Comparison of ENCODE assay signal across 20 mouse cellular contexts in the genomic region with DNA sequence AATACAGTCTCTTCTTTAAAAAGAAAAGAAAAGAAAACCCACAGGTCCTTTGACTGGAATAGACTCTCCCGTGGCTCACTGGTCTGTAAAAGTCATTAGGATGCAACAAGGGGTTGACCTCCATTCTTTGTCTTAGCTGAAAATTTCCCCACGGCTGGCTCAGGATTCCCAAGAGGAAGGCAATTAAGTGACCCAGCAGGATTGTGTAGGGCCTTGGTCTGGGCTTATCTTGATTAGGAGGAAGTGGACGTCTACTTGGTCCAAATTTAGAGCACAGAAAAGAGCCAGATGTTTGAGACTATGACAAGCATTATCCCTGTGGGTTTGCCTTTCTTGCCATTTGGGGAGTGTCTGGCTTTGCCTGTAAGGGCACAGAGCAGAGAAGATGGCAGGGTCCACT. TPM values are rescaled to one million over a fixed set of nuclear protein-coding genes. Genes with fewer than 3 reads are reported as not detected.
DNase-seq lines count a peak whose midpoint lies in the region; ATAC-seq and TF ChIP-seq lines count a peak whose summit lies in the region.
"Had no signal": no experiment of that assay in that cellular context is flagged by ENCODE, and none has a peak within 500 bp of the region (broad histone marks: within the 10 kb centered on the region; RNA-seq: fewer than 3 reads in every experiment).

No protein-coding gene starts in this region.

- peak; percentile 32 for DNase-seq in gastrocnemius, adult 2 months
- no peak for DNase-seq in gastrocnemius, adult 18-20 months (ENCODE audit: low spot score)
- DNase-seq in lung, embryonic 14.5 days = peak; percentile 20
- no peak for DNase-seq in lung, postnatal 14 days
- no peak for DNase-seq in thymus, postnatal 36 days
- no peak for DNase-seq in right cerebral cortex, postnatal 25 days
- DNase-seq: adrenal gland, adult 2 months; cerebellum, postnatal 14 days; embryo, embryonic 11 days; lung, adult 2 months had no signal

- WGBS in lung, embryonic 14.5 days = 28% methylated on average over 3 of the region's 3 CpGs
- 15% methylated on average over 3 of the region's 3 CpGs for WGBS in heart, embryonic 14.5 days
- whole genome bisulfite sequencing in kidney, embryonic 15.5 days = 18% methylated on average over 3 of the region's 3 CpGs

- H3K4me1 ChIP-seq in lung, embryonic 14.5 days (ENCODE audit: insufficient read depth) = peaks cover 6% of the 10 kb centered on the region; the same call in 1 of the 2 replicates
- peaks cover 6 to 8% of the 10 kb centered on the region in 2 experiments; a peak in 3 of 4 replicates for H3K4me1 ChIP-seq in heart, embryonic 14.5 days (ENCODE audit: control insufficient read depth in 2 of 2, insufficient read depth in 2 of 2, low read length in 2 of 2)
- H3K4me1 ChIP-seq in kidney, embryonic 15.5 days = peaks cover 21% of the 10 kb centered on the region
- H3K4me1 ChIP-seq: forebrain, embryonic 13.5 days; midbrain, embryonic 10.5 days; neural tube, embryonic 12.5 days had no signal

- intact Hi-C loops in gastrocnemius, adult 2 months (cut with DNase I) = no loop called here

- no peaks in the 10 kb centered on the region for H3K9me3 ChIP-seq in lung, embryonic 14.5 days (ENCODE audit: low read depth, low read length)
- no peaks in the 10 kb centered on the region for H3K9me3 ChIP-seq in heart, embryonic 14.5 days (ENCODE audit: control insufficient read depth, low read length)
- H3K9me3 ChIP-seq in kidney, embryonic 15.5 days (replicated peaks) = no peaks in the 10 kb centered on the region
- H3K9me3 ChIP-seq: forebrain, embryonic 13.5 days; intestine, embryonic 15.5 days; limb, embryonic 10.5 days; midbrain, embryonic 10.5 days; neural tube, embryonic 12.5 days had no signal

- no peak overlapping the region for H3K4me3 ChIP-seq in gastrocnemius, adult 2 months
- H3K4me3 ChIP-seq in lung, embryonic 14.5 days (ENCODE audit: low read depth, low read length) = no peak overlapping the region
- no peak overlapping the region for H3K4me3 ChIP-seq in heart, embryonic 14.5 days (ENCODE audit: control insufficient read depth in 1 of 2, insufficient read depth in 1 of 2, low read depth in 1 of 2, low read length in 2 of 2)
- H3K4me3 ChIP-seq in kidney, embryonic 15.5 days (replicated peaks) = no peak overlapping the region
- H3K4me3 ChIP-seq: forebrain, embryonic 13.5 days; intestine, embryonic 15.5 days; limb, embryonic 10.5 days; midbrain, embryonic 10.5 days; neural tube, embryonic 12.5 days had no signal

- peak overlapping the region; percentile 62 for H3K27ac ChIP-seq in gastrocnemius, adult 2 months
- no peak overlapping the region for H3K27ac ChIP-seq in lung, embryonic 14.5 days (ENCODE audit: low read depth)
- H3K27ac ChIP-seq in heart, embryonic 14.5 days (replicated peaks in 1 of 2; ENCODE audit: control insufficient read depth in 1 of 2, insufficient read depth in 1 of 2, low read depth in 2 of 2, low read length in 2 of 2) = no peak overlapping the region
- H3K27ac ChIP-seq in kidney, embryonic 15.5 days = peak overlapping the region; percentile 24
- H3K27ac ChIP-seq: forebrain, embryonic 13.5 days; hindbrain, embryonic 14.5 days; intestine, embryonic 15.5 days; limb, embryonic 10.5 days; midbrain, embryonic 10.5 days; neural tube, embryonic 12.5 days had no signal

- H3K9ac ChIP-seq in lung, embryonic 14.5 days = no peak overlapping the region
- H3K9ac ChIP-seq in heart, embryonic 14.5 days (ENCODE audit: low read length) = no peak overlapping the region
- H3K9ac ChIP-seq in kidney, embryonic 15.5 days = no peak overlapping the region
- H3K9ac ChIP-seq: forebrain, embryonic 13.5 days; hindbrain, embryonic 14.5 days; intestine, embryonic 15.5 days; neural tube, embryonic 12.5 days had no signal

- H3K27me3 ChIP-seq in lung, embryonic 14.5 days (ENCODE audit: insufficient read depth, low read length) = no peaks in the 10 kb centered on the region
- no peaks in the 10 kb centered on the region for H3K27me3 ChIP-seq in heart, embryonic 14.5 days (ENCODE audit: control insufficient read depth, insufficient read depth, low read length)
- no peaks in the 10 kb centered on the region for H3K27me3 ChIP-seq in kidney, embryonic 15.5 days
- H3K27me3 ChIP-seq: forebrain, embryonic 13.5 days; intestine, embryonic 15.5 days; neural tube, embryonic 12.5 days had no signal

- no peak for TF ChIP-seq CTCF in gastrocnemius, adult 2 months (IDR thresholded peaks at IDR 0.05)
- TF ChIP-seq CTCF in lung, embryonic 14.5 days (IDR thresholded peaks at IDR 0.05; ENCODE audit: low read depth) = no peak

- H3K4me2 ChIP-seq in lung, embryonic 14.5 days = no peak overlapping the region
- no peak overlapping the region for H3K4me2 ChIP-seq in heart, embryonic 14.5 days (ENCODE audit: low read length)
- H3K4me2 ChIP-seq in kidney, embryonic 15.5 days = no peak overlapping the region
- H3K4me2 ChIP-seq: forebrain, embryonic 13.5 days; hindbrain, embryonic 14.5 days; intestine, embryonic 15.5 days; liver, embryonic 11.5 days; neural tube, embryonic 12.5 days had no signal

- no peaks in the 10 kb centered on the region for H3K36me3 ChIP-seq in lung, embryonic 14.5 days (ENCODE audit: insufficient read depth)
- H3K36me3 ChIP-seq in heart, embryonic 14.5 days (ENCODE audit: control insufficient read depth, insufficient read depth, low read length) = no peaks in the 10 kb centered on the region
- H3K36me3 ChIP-seq in kidney, embryonic 15.5 days = no peaks in the 10 kb centered on the region
- H3K36me3 ChIP-seq: intestine, embryonic 15.5 days; limb, embryonic 10.5 days; midbrain, embryonic 10.5 days; neural tube, embryonic 12.5 days had no signal

- ATAC-seq in lung, embryonic 14.5 days (ENCODE audit: insufficient read depth) = no peak
- 0 out of 2 replicates have a peak, but pooled peaks have one; percentile 31 for ATAC-seq in heart, embryonic 14.5 days (ENCODE audit: insufficient number of reproducible peaks, insufficient read depth, low FRiP score, low read depth)
- ATAC-seq in kidney, embryonic 15.5 days (replicated peaks; ENCODE audit: low FRiP score) = 0 out of 2 replicates have a peak, but pooled peaks have one; percentile 22
- ATAC-seq: forebrain, embryonic 13.5 days; intestine, embryonic 15.5 days had no signal

RNA-seq across cellular contexts. Expression of a gene that starts 58.0 kb away (rescaled TPM):
- total RNA-seq in gastrocnemius, adult 2 months (2021) = 10 to 100 TPM; 19.5 to 37.8 TPM
- total RNA-seq in gastrocnemius, adult 18-20 months (2021) = 10 to 100 TPM; 21.8 to 25.9 TPM
- 22.1 and 22.8 TPM in 2 replicates for polyA plus RNA-seq in lung, embryonic 14.5 days (2014; fragmentation: Nextera tagmentation; extraction: Ambion mirVana)
- 8.0 and 12.0 TPM in 2 replicates for polyA plus RNA-seq in heart, embryonic 14.5 days (2014; fragmentation: Nextera tagmentation; extraction: Ambion mirVana)
- 21.9 and 24.0 TPM in 2 replicates for polyA plus RNA-seq in kidney, embryonic 15.5 days (2015; fragmentation: Nextera tagmentation; extraction: Ambion mirVana)

RNA-seq across cellular contexts. Expression of a gene that starts 58.3 kb away (rescaled TPM):
- under 1 TPM in 1 of 2 experiments, not detected in 1; 0.17 TPM for total RNA-seq in gastrocnemius, adult 2 months (2021)
- total RNA-seq in gastrocnemius, adult 18-20 months (2021) = not detected
- polyA plus RNA-seq in lung, embryonic 14.5 days (2014; fragmentation: Nextera tagmentation; extraction: Ambion mirVana) = 5.1 and 6.4 TPM in 2 replicates
- 1.6 and 2.1 TPM in 2 replicates for polyA plus RNA-seq in heart, embryonic 14.5 days (2014; fragmentation: Nextera tagmentation; extraction: Ambion mirVana)
- polyA plus RNA-seq in kidney, embryonic 15.5 days (2015; fragmentation: Nextera tagmentation; extraction: Ambion mirVana) = 9.0 and 10.6 TPM in 2 replicates
- total RNA-seq: MEL had no signal

Comparison
In these comparisons a context has a peak if more than half of its experiments do, and no peak if none do; other contexts are left out.
1. DNase-seq: peak in gastrocnemius, adult 2 months (single experiment) and lung, embryonic 14.5 days (single experiment); none in gastrocnemius, adult 18-20 months (single experiment), lung, postnatal 14 days (single experiment), thymus, postnatal 36 days (0 of 2) and right cerebral cortex, postnatal 25 days (single experiment).
2. H3K27ac ChIP-seq: peak in gastrocnemius, adult 2 months (single experiment) and kidney, embryonic 15.5 days (single experiment); none in lung, embryonic 14.5 days (single experiment) and heart, embryonic 14.5 days (0 of 2).